Mouse (Mus musculus): ENCODE data around the gene Aars2. TPM values are rescaled to one million over a fixed set of nuclear protein-coding genes. Genes with fewer than 3 reads are reported as not detected.

The Aars2 gene
- total RNA-seq, 1 experiment from 2014 or later = 7.8 TPM

Other genes with a start within 250 kb of the Aars2 start
- 119 and 125 TPM in 2 replicates for gene Cdc5l, start 73.1 kb upstream of the Aars2 start, total RNA-seq (2017)
- gene Spats1, start 31.4 kb upstream of the Aars2 start, total RNA-seq (2017) = not detected in 2 replicates
- gene Tcte1, start 16.6 kb downstream of the Aars2 start, total RNA-seq (2017) = not detected in 2 replicates
- 0.12 and 0.23 TPM in 2 replicates for gene Tmem151b, start 42.8 kb downstream of the Aars2 start, total RNA-seq (2017)
- 51.4 and 59.9 TPM in 2 replicates for gene Nfkbie, start 48.9 kb downstream of the Aars2 start, total RNA-seq (2017)
- gene Slc35b2, start 57.0 kb downstream of the Aars2 start, total RNA-seq (2017) = 17.7 and 24.6 TPM in 2 replicates
- gene Hsp90ab1, start 66.4 kb downstream of the Aars2 start, total RNA-seq (2017) = 535 and 559 TPM in 2 replicates
- gene Slc29a1, start 92.8 kb downstream of the Aars2 start, total RNA-seq (2017) = 3.7 and 5.9 TPM in 2 replicates
- not detected in 2 replicates for gene Mymx, start 95.3 kb downstream of the Aars2 start, total RNA-seq (2017)
- gene Capn11, start 152.5 kb downstream of the Aars2 start, total RNA-seq (2017) = 1.1 and 1.5 TPM in 2 replicates
- 6.4 and 11.4 TPM in 2 replicates for gene Mrpl14, start 179.5 kb downstream of the Aars2 start, total RNA-seq (2017)
- 21.2 and 22.0 TPM in 2 replicates for gene Tmem63b, start 180.1 kb downstream of the Aars2 start, total RNA-seq (2017)
- not detected in 2 replicates for gene 1600014C23Rik, start 227.0 kb downstream of the Aars2 start, total RNA-seq (2017)